Mouse (Mus musculus) spleen, adult 12 weeks (tissue): Measurements from ENCODE around the gene Ntm.

Source experiments
- DNase-seq: peaks from one replicate; pipeline ENCODE4 v3.0.0; 2022; ENCODE audit warnings: low spot score

The Ntm gene

DNA sequence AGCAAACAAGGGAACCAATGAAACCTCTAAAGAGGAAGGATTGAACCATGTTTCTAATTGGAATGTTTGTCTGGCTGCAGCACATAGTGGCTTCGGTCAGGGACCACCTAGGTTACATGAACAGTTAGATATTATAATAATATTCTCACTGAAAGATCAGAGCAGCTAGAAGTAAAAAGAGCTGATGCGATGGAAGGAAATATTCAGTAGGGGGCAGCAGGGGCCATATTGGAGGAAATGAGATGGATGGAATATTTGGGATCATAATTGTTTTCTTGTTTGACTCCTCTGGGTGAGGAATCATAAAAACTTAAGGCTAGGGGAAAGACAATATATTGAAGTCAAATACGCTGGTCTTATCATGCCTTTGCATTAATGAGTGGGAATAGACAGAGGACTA, 726.2 kb downstream of the Ntm start:
- DNase-seq = no peak

DNA sequence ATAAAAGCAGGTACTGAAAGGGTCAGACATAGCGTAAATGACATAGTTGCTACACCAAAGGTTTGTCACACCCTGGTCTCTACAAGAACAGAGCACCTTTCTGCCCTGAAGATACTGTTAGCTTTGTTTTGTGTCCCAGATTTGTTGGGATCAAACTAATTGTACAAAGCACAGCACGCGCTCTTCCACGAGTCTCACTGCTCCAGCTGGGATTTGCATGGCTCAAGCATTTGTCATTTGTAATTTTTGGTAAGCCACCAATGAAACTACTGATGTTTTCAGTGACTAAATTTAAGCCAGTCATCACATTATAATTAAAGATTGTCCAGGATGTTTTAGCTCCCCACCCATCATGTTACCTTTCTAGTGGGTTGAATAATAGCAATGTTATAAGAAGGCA, 735.2 kb downstream of the Ntm start:
- DNase-seq = no peak

DNA sequence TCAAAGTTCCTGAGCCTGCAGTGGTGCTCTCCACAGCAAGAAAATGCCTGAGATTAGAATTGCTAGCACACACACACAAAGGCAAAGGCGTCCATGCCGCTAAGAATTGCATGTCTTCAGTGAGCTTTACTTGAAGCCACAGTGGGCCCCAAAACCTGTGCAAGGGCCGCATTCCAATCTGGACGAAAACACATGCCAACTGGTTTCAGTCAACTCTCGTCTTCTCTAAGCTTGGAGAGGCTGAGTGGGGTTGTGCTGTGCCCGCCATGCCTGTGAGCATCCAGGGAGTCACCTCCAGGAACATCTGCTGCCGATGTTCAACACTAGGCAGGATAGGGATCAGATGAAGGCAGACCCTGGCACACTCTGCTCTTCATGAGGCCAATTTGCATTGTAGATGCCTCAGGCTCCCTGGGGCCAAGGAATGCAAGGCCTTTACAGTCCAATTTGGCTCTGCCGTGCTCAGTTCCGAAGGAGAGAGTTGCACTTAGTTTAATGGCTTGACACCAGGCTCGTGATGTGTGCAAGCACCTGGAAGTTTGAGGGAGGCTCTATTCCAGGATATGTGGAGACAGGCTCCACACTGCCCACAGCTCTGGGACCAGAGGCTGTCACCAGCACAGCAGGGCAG, 739.9 kb downstream of the Ntm start:
- no peak for DNase-seq

DNA sequence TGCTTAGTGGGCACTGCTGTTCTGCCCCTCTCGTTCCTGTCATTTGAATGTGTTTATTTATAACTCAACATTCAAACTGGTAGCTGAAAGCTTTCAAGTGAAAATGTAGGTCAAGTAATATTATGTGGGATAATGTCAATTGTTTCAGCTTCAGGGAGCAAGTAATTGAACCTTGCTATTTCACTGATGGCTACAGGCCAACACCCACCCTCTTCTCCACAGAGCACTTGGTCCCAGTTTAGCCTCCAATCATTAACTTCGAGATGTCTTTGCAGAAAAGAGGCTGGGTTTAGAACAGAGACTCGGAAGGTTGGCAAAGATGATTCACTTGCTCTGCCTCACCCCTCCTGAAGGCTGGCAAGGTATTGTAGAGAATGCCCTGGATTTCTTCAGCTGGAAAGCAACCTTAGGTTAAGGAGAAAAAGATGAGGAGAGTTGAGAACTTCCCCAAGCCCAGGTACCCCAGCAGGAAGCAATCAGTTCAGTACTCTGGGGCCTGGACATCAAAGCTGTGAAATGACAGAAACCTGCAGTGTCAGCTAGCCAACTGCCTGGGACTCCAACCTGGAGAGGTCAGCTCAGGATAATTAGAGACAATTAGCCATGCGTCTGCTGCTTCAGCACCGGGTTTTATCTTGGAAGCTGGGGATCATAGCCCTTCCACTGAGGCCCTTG, 741.9 kb downstream of the Ntm start:
- DNase-seq = no peak

DNA sequence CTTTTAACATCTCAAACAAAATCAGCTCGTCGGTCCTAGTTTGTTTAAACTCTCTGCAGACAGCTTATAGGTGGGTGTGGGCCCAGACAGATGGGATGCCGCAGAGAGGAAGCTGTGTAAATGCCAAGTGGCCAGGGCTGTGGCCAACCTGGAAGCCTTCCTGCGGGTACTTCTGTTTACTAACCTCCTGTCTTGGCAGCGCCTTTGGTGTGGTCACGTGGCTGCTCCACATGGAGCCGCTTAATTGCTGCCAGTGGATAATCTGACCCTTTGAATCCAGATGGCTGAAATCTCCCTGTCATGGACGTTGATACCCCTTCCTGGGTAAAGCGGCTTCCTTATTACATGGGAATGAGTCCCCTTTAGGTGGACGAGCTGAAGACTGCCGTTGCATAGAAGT, 742.4 kb downstream of the Ntm start:
- no peak for DNase-seq

DNA sequence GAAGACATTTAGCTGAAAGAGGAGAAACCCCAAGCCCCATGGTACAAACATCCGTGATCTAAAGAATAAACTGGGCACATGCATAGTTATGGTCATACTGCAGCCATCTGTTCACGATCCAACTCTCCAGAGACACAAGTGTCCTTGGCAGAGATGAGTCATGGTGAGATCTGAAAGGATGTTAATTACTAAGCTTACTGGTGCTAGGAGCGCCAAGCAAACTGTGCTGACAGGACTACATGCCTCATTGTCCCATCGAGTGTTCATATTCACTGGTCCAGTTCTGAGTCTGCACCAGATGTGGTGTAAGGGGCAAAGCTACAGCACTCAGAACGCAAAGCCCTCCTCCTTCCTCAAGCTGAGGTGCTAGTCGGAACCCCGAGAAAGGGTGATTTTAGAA, 745.0 kb downstream of the Ntm start:
- no peak for DNase-seq

DNA sequence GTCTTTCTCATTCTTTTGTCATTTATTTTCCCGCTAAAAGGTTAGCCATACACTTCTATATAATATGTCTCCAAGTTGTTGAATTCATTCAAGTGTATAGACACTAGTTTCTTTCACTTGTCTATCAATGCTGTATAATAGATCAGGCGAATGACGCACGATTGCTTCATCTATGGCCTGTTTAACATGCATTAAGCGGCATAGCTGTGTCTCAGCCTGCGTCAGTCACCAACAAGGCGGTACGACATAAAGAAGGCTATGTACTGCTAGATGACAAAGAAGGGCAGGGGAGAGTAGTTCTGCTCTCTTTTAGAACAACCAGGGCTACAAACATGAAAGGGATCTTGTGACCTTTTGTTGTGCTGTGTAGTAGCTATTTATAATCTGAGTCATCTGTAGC, 746.4 kb downstream of the Ntm start:
- DNase-seq = no peak

DNA sequence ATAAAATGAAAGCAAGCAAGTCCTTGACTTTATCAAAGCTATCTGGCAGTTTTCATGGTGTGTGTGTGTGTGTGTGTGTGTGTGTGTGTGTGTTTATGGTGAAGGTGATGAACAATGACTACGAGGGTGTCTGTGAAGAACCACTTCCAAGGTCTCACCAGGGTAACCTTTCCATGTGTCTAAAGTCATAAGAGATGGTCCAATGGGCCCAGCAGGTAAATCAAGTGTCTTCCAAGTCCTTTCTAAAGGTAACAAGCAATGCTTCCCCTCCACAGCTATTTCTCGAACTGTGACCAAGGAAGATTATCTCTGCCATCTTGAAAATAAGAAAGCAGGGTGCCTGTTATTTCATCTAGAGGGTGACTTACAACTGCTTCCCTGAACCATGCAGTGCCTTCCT, 747.1 kb downstream of the Ntm start:
- DNase-seq = no peak

DNA sequence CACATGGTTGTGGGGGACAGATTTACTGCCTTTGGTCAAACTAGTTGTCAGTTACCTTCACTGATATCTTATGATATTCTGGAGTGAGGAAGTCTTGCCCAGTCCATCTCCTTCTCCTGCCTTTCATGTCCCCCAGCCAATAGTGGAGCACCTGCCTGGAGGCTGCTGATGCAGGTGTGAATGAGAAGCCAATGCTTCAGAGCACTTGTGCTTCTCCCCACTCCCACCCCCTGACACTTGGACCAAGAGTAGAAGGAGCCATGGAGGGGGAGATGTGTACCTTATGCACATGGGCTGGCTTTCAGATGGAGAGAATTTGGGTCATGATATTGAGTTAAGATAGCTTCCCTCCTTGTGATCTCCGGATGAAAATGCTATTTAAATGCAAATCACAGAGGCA, 747.7 kb downstream of the Ntm start:
- DNase-seq = no peak

DNA sequence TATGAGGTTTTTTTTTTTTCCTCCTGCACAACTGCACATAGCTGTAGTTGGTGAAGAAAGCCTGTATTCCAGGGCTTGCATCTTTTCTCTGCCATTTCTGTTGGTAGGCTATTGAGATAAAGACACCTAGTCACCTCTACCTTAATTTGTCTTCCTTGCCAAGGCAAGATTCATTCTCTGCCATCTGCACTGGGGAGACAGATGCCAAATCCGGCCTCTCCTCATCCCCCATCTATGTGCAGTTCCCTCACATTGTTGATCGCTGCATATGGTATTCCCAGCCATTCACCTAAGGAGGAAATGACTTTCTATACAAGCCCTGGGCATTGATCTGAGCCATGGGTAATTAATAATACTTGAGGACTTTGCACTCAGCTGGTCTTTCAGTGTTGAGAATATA, 753.7 kb downstream of the Ntm start:
- DNase-seq = no peak

DNA sequence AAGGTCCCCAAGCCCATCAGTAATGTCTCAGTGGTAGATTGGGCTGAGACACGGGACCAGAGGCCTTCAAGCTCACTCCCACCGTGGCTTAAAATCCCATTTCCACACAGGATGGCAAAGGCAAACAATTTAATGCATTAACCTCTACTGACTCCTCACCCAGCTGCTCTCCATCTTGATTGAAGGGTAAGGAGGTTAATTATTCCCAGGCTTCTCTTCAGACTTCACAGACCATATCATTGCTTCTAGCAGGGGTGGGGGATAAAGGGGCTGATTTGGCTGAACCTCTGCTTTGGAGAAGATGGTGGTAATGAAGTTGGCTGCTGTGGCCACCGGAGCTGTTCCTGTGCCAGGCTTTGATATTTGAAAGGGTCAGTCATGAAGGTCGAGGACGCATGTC, 754.8 kb downstream of the Ntm start:
- DNase-seq = no peak

DNA sequence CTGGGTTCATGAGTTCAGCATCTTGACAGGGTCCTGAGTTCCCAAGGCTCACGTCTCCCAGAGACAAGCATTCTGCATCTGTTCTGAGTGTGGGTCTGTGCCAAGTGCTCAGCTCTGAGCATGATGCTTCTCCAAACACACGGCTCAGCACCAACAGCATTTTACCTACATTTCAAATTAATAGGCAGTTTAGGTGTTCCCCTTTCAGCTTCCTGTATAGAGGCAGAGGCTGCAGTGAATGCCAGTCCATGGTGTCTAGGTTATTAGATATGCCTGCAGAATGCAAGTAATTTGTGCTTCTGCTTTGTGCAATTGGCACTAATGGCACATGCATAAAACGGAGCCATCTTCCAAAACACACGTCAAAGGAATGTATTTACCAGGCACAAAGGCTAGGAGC, 757.3 kb downstream of the Ntm start:
- DNase-seq = no peak

DNA sequence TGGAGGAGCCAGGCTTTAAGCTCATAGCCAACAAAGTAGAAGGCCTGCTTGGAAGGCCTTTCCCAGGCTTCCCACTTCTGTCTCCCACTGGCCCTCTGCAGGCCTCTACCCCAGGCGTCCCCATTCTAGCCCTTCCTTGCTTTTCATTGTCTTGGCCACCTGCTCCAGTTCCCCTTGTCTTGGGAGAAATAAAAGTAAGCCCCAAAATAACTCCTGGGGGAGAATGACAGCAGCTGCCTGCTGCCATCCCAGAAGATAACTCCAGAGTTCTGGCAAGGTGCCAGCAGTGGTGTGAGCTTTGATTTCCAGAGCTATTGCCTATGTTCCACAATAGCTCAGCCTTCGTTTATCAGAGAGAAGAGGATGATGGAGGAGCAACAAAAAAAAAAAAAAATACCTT, 760.7 kb downstream of the Ntm start:
- DNase-seq = no peak

DNA sequence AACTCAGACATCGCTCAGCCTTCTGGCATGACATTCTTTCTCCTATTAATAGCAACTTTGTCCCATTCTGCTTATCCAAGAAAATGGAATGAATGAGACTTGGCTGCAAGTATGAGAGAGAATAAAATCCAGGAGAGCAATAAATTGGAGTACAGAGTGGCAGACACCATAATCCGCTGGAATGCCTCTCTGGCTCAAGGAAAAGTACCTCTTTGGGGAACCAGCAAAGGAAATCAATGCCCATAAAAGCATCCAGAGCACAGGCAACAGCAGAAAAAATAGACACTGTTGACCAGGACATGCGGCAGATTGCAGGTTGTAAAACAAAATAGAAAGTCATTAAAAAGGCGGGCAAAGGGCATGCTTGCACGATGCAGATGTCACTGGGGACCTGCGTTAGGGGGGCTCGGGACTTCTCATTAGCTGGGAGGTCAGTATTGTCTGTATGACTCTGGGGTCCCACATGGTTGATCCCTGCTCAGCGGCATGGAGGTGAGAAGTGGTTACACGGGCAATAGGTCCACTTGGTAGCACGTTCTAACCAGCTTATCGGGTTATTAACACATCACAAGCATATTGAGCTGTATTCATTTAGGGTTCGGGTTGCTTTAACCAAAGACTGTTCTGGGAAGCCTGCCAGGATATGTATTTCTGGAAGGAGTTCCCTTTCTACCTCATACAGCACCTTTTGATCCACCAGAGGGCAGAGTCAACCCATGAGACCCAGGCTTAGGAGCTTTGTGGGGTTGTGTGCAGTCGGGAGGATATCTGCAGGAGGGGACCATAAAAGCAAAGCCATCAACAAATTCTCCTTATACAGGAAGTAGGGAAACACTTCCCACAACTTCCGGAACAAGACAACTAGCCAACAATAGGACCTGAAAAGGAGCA, 761.5 kb downstream of the Ntm start:
- no peak for DNase-seq

DNA sequence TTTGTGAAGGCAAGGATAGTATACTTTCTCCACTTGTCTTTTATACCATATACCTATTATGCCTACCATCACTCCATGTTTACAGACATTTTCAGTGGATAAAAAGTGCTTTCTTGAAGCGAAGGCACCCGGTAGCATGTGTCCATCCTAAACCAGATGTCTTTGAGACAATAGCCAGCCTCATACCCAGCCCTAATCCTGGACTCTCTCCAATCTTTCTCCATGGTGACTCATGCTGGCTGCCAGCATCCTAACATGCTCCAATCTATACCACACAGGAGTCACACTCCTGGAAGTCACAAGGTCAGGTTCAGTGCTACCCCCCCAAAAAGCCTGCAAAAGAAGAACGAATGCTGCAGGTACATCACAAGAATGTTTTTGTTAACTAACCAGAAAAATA, 765.9 kb downstream of the Ntm start:
- no peak for DNase-seq

DNA sequence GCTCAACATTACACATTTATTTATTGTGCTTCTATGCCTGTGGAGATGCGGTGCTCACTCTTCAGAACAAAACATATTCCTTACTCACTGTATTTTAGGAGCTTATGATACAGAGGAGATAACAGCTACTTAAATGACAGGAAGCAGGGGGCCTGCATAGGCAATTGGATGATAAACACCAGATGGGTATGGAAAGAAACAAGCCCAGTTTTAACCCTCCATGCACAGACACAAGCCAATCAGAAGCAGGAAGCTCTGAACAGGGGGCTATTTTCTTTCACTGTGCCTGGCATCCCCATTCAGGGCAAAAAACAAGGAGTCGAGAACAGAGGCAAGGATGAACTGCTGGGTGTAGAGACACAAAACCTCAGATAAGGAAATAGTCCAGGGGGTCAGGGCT, 768.7 kb downstream of the Ntm start:
- DNase-seq = no peak

DNA sequence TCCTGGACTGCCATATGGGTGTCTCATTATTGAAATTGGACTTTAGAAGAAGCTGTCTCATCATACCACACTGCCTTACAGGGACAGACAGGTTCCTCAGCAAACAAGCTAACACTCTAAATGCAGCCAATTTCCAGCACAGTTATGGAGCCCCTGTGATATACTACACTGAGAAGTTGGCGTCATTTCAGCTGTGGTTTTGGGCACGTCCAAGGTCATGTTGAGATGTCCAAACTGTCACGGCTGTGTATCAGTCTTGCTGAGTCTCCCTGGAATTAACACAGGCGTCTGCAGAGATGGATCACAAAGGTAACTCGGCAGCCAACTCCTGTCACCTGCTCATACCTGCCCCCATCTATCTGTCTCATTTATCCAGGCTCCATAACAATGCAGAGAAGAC, 779.9 kb downstream of the Ntm start:
- no peak for DNase-seq

DNA sequence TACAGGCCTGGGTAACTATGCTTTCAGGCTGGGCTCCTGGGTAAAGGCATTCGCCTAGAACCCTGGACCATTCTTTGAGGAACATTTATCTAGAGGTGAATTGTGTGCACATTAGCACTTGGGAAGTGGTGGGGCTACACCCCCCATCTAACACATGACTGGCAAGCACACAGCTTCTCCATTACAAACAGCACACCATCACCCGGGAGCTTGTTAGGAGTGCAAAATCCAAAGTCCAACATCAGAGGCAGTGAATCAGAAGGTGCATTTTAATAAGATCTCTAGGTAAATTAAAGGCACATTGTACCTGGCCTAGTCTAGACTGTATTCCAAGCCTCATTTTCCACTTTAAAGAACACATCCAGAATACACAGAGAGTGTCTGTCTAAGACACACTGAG, 781.3 kb downstream of the Ntm start:
- DNase-seq = no peak

DNA sequence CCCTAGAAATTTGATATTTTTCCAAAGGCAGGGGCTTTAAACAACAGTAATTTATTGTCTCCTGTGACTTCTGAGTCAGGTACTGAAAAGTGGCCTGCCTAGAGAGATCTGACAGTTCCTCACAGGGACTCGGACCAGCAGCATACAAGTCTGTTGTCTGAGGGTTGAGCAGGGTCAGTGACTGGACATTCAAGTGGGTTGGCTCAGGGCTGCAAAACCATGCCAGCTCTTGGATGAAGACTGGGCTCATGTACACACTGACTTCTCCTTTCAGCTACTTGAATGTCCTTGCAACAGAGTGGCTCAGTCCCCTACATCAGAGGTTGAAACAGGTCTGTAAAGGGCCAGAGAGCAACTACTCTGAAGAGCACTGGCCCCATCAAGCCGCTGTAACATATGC, 797.2 kb downstream of the Ntm start:
- no peak for DNase-seq

DNA sequence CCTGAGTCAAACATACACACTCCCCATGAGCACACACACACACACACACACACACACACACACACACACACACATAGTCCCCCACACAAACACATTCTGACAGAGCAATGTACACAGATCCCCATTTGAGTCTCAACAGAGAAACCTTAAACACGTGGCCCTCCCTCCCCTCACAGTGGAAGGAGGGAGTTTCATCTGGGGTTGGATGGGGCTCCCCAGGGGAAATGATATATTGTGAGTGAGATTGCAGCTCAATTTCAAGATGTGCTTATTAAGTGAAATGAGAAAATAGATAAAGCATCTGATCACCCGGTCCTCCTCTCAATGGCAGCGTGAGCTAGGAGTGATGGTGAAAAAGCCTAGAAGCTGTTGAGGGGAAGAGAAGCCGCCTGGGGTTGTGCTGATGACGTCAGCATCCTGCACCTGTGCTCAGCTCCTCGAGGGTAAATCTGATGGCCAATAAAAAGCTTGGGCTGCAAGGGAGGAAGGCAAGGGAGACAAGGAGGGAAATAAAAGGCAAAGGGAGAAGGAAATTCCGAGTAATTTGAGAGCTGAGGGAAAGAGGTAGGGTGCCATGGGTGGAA, 801.8 kb downstream of the Ntm start:
- no peak for DNase-seq

DNA sequence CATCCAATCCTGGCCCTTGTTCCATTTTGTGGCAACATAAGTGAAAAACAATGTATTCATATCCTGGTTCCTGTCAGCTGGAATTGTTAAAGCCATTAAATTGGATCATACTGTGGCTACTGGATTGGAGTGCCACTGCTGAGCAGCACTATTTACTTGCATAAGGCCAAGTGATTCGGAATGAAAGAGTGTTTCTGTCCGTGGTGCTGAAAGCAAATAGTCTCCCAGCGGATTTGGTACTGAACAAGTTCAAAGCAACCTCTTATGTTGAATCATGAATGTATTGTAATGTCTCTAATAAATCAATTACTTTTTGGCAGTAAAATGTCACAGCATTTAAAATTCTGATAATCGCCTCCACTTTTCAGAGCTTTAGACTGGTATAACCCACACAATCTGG, 817.0 kb downstream of the Ntm start:
- DNase-seq = no peak

DNA sequence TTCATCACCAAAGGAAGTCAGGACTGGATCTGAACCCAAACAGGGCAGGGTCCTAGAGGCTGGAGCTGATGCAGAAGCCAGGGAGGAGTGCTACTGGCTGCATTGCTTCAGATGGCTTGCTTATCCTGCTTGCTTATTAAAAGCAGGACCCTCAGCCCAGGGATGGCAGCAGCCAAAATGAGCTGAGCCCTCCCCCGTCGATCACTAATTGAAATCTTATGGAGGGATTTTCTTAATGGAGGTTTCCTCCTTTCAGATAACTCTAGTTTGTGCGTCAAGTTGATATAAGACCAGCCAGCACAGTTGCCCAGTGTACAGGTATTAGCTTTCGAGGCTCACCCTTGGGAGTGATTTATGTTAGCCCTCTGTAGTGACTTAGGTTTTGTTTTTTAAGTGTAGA, 826.9 kb downstream of the Ntm start:
- no peak for DNase-seq

DNA sequence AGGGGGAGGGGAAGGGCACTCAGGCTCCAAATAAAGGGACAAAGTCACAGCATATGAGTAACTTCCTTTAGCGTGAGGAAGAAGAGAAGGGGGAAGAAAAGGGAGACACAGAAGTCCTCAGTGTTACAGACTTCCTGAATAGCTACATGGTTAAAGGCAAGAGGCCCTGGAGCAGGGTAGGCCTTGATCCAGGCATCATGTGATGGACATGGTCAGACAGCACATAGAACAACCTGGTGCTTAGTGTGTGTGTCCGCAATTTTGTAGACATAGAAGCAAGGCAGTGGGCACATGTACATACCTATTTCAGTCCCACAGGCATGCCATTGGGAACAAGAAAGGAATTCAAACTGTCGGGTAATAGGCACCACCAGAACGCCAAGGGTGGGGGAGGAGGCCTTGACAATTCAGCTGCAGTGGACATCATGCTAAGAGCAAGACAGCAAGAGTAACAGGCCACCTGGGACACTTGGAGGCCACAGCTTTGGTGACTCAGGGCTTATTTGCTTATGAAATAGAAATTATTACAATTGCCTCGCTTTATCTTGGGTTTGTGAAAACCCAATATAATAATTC, 832.1 kb downstream of the Ntm start:
- DNase-seq = no peak
